Mouse (Mus musculus) cerebellum, adult 9-10 months (tissue): ENCODE data around the gene Pelp1.
A peak's percentile ranks its signal among the peaks of the same experiment; 100 is the strongest.
"Not testable (repeated sequence)": the region's sequence is repeated elsewhere in the genome, so short reads cannot be mapped to it uniquely, and the experiment has no call there.

Experiments
- DNase-seq: peaks from one replicate; pipeline ENCODE4 v3.0.0; 2022

Gene Pelp1

GRCm38 (mm10) chr11:70419486-70419885, 9.7 kb upstream of the Pelp1 start:
- DNase-seq, result no peak

- DNase-seq, result no peak
Measured at GRCm38 (mm10) chr11:70418199-70418598, 8.4 kb upstream of the Pelp1 start.

- DNase-seq, result peak; percentile 83
Measured at GRCm38 (mm10) chr11:70413961-70414360, 4.1 kb upstream of the Pelp1 start.

- DNase-seq, result no peak
Measured at GRCm38 (mm10) chr11:70412591-70412990, 2.8 kb upstream of the Pelp1 start.

- DNase-seq, result no peak
Measured at GRCm38 (mm10) chr11:70410297-70410643, 439 bp upstream of the Pelp1 start.

GRCm38 (mm10) chr11:70403598-70403997, 6.2 kb downstream of the Pelp1 start:
- DNase-seq, result no peak

GRCm38 (mm10) chr11:70389421-70389820, 20.4 kb downstream of the Pelp1 start:
- DNase-seq, result no peak

- no peak for DNase-seq
Measured at GRCm38 (mm10) chr11:70387436-70387835, 22.4 kb downstream of the Pelp1 start.

GRCm38 (mm10) chr11:70384136-70384535, 25.7 kb downstream of the Pelp1 start:
- no peak for DNase-seq

- no peak for DNase-seq
Measured at GRCm38 (mm10) chr11:70381330-70381729, 28.5 kb downstream of the Pelp1 start.

GRCm38 (mm10) chr11:70380478-70381005, 29.3 kb downstream of the Pelp1 start:
- DNase-seq, result no peak

- DNase-seq, result no peak
Measured at GRCm38 (mm10) chr11:70376054-70376453, 33.8 kb downstream of the Pelp1 start.

- DNase-seq, result no peak
Measured at GRCm38 (mm10) chr11:70374302-70374701, 35.5 kb downstream of the Pelp1 start.

GRCm38 (mm10) chr11:70372849-70373557, 36.8 kb downstream of the Pelp1 start:
- DNase-seq, result no peak

- DNase-seq, result no peak
Measured at GRCm38 (mm10) chr11:70372396-70372795, 37.4 kb downstream of the Pelp1 start.

GRCm38 (mm10) chr11:70368626-70369025, 41.2 kb downstream of the Pelp1 start:
- DNase-seq, result not testable (repeated sequence)

GRCm38 (mm10) chr11:70367701-70368100, 42.1 kb downstream of the Pelp1 start:
- not testable (repeated sequence) for DNase-seq

GRCm38 (mm10) chr11:70351868-70352267, 58.0 kb downstream of the Pelp1 start, which contains the start of gene Alox15:
Alox15 (minus strand) TSS chr11:70352031.
- no peak for DNase-seq

- DNase-seq, result no peak
Measured at GRCm38 (mm10) chr11:70348630-70349029, 61.2 kb downstream of the Pelp1 start.

GRCm38 (mm10) chr11:70347861-70348260, 62.0 kb downstream of the Pelp1 start:
- no peak for DNase-seq

GRCm38 (mm10) chr11:70345546-70345945, 64.3 kb downstream of the Pelp1 start:
- DNase-seq, result no peak

GRCm38 (mm10) chr11:70345061-70345460, 64.8 kb downstream of the Pelp1 start:
- no peak for DNase-seq
